Mouse (Mus musculus) Muller cell, postnatal 12 days (primary cell): ENCODE measurements around the gene Tmem63a.

Experiments used
- DNase-seq: peaks from one replicate; pipeline ENCODE4 v3.0.0-alpha.2; 2015; ENCODE audit errors: inconsistent ontology term

The Tmem63a gene

DNA sequence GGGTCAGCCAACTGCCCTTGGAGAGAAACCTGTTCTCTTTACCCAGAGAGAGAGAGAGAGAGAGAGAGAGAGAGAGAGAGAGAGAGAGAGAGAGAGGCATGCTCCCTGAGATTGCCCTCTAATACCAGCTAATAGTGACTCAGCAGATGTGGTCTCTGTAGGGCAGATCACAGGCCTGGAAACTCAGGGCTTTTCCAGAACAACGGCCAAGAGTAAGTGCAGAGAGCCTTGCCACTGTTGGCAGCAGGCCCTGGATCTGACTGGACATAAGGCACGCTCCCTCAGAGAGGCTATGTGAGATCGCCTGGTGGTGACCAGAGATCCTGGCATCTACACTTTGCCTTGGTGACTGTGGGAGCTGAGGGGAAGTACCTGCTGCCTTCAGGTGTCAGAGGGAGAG lies 67.6 kb downstream of the Tmem63a start:
- peak; percentile 92 for DNase-seq

DNA sequence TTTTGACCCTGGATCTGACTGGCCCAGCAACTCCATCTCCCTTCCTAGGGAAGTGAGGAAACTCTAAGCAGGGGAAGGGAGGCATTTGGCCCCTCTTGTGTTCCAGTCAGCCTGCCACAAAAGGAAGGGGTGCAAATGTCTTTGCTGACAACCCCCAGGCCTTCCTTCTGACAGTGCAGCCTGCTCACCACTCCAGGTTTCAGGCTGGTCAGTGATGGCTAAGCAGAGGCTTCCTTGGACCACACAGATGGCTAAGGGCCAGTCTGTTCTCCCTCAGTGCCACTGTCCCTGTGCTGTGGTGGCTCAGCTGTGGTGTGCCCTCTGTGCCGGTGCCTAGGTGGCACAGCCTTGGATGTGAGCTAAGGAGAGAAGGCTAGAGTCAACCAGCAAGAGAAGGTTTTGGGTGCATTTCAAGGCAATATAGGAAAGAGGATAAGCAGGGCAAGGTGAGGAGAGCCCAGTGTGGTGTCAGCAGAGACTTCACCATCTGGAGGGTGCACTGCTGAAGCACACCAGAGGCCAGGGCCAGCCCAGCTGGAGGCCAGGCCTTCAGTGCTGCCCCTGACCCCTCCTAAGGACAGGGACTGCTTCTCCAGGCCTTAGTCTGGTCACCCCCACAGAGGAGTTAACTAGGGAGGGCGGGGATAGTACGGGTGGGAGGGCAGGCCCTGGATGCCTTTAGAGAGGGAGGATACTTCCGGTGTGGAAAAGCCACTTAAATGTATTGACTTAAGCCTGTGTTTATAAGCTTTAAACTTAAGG lies 68.2 kb downstream of the Tmem63a start:
- DNase-seq = no peak

DNA sequence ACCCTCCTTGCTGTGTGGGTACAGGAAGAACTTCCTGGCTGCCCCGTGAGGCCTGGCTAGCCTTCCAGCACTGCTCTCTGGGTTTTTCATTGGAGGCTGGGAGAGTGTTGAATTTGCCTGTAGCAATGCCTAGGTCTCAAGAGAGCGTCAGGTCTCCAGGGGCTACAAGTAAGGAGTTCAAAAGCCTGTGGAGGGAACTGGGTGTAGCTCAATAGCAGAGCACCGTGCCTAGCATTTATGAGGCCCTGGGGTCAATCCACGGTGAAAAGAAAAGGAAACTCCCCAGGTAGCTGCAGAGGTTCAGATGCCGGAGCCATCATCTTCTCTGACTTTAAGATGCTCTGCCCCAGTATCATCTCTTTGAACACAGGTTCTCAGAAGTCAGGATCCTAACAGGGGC lies 69.5 kb downstream of the Tmem63a start:
- no peak for DNase-seq

DNA sequence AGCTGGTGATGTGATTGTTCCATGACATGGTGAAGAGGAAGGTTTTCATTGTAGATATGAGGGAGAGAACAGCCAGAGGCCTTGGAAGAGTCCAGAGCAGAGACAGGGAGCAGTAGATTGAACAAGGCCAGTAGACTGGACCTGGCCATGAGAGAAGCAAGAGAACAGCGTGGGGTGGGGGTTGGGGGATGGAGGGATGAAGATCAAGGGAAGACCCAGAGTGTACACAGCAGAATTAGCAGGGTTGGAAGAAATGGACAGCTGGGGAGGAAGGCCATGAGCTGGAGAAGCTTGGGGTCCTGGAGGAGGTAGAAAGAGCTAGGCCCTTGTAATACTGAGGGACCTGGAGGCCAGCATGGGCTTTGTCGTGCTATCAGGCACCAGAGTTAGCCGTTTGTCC lies 70.3 kb downstream of the Tmem63a start:
- no peak for DNase-seq

DNA sequence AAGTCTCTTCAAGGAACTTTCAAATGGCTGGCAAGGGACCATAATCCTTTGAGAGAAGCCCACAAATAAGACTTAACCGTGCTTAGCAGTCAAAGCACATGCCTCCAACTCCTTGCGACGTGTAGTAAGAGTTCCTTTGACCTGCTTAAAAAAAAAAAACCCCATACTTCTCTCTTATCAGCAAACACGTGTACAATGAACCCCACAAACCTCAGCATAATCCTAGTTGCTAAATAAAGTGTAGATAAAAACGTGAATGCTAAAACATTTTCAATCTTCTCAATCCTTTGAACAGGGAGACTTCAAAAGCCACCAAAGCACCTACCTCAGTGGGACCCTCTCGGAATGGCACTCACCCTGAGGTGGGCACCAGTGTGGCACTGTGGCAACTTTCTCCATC lies 71.3 kb downstream of the Tmem63a start:
- DNase-seq = no peak

DNA sequence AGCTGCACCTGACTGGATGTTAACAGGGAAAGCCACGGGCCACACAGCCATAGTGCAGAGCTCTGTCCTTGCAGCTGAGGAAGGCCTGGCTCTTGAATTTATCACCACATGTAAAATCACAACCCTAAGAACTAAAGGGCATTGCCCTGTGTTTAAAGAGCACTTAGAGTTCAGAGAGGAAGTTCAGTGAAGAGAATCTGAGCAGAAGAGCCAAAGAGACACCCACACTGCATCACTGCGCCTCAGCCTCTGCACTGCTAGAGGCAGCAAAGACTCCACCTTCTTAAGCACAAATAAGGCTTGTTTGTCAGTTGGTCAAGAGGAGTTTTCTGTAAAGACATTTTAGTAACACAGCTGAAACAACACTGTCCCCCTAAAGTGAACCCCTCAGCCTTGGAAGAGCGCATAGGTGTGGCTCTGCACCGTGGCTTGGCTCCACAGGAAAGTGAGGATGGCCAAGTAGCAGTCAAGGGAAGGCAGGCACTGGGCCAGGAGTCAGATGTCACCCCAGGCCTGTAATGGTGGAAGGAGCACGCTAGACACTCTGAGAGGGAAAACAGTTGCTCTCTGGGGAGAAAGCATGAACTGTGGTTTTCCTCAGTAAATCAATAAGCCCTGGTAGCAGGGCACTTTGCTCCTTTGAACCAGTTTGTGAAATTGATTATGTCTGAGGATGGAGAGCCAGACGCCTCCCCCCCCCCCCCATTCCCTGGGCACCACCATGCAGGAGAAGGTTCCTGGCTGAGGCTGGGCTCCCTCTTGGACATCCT lies 72.8 kb downstream of the Tmem63a start:
- no peak for DNase-seq

DNA sequence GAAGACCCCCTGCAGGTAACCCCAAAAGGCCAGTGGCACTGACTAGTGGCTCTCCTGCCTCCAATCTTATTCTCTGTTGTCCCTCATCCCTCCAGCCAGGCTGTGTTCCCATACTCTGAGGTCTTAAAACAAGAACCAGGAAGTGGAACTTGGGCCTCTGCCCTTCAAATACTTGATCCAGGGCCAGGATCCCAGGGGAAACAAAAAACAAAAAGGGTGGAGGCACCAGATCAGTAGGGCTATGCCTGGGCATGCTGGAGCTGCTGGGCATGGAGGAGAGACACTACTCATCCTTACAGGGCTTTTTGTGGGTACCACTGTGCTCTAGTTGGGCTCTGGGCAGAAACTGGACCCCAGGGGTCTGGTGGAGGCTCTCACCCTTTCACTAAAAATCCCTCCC lies 73.4 kb downstream of the Tmem63a start:
- peak; percentile 97 for DNase-seq

DNA sequence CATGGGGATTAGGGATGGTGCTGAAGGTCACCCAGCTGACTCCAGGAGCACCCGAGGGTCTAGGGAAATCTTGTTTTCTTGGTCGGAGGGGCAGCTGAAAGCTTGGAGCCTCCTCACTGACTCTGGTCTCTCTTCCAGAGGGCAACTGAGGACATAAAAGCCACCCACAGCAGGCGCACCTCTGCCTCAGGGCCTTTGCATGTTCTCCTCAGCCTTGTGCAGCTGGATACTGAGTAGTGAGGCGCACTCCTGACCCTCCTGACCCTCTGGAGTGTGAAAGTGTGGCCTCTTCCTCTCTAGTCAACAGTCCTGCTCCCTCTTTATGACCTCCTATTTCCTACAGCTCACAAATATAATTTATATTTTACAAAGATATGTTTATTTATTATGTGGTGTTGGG lies 73.9 kb downstream of the Tmem63a start:
- DNase-seq = peak; percentile 60

DNA sequence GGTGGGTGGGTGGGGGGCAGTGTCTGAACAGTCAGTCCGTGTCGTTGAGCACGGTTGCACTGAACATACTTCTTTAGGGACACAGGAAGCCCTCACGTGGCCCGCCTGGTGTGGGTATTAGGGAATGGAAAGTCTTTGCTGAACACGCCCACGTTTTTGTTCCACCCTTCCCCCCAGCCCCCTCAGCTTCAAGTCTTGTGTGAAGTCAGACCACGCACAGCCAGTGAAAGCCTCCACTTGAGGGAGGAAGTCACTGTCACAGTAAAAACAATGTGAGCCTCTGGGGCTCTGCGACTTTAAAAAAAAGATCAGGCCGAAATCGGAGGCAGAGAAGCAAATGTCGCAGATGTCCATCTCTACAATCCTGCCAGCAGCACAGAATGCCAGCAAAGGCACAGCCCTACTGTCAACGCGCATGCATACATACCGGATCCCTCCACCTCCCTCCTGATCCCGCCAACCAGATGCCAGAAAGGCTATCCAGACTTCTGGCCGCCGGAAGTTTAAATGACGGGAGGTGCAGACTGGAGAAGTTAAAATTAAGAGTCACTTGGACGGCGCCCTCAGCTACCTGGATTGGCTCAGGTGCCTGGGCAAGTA lies 74.5 kb downstream of the Tmem63a start:
- peak; percentile 99 for DNase-seq

DNA sequence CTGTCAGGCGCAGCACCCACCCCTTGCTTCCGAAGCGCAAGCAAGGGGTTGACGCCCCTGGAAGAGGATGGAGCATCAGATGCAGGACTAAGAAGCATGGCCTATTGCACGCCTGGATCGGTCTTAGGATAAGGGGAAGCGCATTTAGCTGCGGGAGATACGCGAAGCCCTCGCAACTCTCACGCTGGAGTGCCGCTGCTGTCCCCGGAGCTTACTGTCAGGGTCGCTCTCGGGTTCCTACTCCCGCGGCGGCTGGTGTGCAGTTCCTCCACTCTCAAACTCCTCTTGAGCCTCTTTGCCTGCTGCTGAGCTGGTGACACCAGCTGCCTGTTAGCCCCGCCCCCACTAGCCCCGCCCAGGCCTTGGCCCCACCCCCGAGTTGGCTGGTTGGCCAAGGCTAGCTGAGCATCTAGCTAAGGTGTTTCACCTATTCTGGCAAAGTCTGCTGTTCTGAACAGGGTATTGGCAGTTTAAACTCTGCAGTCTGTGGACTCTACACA lies 75.1 kb downstream of the Tmem63a start:
- peak; percentile 88 for DNase-seq

DNA sequence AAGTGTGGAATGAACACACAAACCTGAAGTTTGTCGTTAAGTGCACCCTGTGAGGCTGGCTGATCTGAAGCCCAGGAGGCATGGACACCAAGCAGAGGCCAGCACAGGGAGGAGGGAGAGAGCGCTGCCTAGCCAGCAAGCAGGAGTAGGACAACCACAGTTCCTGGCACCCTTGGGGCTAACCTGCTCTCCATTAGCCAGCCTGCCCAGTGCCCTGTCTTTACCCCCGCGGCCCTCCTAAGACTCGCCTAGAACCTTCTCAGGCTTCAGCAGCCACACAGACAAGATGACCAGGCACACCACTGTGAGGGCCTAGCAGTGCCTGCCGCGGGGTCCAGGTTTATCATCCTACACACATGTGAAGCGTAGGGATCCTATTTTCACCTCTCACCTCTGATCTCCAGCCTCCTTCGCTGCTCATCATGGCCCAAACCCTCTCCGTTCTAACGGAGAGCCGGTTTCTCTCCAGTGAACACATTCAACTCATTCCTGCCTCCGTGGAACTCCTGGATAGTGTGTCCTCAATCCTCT lies 75.8 kb downstream of the Tmem63a start:
- no peak for DNase-seq

DNA sequence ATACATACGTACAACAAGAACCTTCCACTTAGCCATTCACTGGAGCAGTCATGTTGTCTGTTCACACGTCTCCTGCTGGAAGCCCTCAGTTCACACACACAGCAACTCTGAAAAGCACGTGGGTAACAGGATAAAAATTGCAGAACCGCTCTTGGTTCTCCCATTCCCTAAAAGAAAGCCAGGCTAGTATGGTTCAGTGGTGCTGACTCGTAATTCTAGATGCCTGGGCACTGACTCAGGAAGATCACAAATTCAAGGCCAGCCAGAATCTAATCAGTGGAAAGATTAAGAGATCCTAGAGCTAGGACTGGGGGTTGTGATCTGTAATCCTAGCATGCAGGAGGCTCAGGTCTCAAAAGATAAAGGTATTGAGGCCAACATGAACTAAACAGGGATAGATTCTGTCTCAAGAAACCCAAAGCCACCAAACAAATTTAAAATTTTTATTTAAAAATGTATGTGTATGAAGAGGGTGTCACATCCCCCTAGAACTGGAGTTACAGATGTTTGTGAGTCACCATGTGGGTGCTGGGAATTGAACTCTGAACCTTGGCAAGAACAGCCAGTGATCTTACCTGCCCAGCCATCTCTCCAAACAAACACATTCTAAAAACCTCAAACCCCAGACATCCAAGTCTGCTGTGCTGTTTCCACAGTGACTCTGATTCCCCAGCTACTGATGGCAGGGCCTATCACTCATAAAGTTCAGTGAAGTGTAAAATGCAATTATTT lies 78.8 kb downstream of the Tmem63a start, which contains the start of gene Ephx1:
TSS of gene Ephx1 (minus strand) at position 149 of the 732 bp plus-strand sequence.
- peak; percentile 85 for DNase-seq

DNA sequence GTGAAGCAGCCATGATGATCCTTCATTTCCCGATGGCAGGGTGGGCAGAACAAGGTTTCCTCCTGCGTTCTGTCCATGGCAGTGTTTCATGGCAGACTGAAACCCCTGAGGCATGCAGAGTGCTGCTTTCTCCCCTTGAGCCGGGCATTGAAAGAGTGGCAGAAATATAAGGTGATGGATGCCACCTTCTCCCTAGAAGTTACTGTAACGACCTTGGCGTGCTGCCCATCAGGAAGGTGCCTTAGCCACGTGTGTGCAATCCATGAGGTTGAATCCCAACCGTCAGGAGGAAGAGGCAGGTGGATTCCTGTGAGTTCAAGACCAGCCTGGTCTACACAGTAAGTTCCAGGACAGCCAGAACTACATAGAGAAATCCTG lies 79.3 kb downstream of the Tmem63a start:
- DNase-seq = no peak

DNA sequence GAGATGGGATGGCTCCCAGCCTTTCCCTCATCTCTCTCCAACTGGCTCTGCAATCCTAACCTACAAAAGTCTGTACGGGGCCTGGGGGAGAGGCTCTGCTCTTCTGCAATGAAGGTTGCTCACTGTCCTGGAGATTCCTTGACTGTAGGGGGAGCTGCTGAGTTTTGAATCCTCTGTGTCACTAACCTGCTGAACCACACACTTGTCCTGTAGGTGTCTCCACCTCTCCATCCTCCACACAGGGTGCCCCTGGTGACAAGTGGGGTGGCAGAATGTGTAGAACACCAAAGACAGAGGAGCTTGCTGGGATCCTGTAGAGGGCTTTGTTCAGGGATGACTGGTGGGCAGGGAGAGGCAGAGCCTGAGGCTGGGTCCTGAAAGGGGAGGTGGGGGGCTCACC lies 80.1 kb downstream of the Tmem63a start:
- peak; percentile 73 for DNase-seq
